Mouse (Mus musculus) embryo, embryonic 11 days (tissue): ENCODE measurements at regions not wholly inside any gene's neighbourhood (a gene's known extent, or its start where the extent isn't known, plus 50 kb on each side); places are given as distances from the start of the nearest gene placed in this dataset.
A peak's percentile ranks its signal among the peaks of the same experiment; 100 is the strongest.

ENCODE experiments used
- DNase-seq: peaks from one replicate; pipeline ENCODE4 v3.0.0-alpha.2; 2015

DNA sequence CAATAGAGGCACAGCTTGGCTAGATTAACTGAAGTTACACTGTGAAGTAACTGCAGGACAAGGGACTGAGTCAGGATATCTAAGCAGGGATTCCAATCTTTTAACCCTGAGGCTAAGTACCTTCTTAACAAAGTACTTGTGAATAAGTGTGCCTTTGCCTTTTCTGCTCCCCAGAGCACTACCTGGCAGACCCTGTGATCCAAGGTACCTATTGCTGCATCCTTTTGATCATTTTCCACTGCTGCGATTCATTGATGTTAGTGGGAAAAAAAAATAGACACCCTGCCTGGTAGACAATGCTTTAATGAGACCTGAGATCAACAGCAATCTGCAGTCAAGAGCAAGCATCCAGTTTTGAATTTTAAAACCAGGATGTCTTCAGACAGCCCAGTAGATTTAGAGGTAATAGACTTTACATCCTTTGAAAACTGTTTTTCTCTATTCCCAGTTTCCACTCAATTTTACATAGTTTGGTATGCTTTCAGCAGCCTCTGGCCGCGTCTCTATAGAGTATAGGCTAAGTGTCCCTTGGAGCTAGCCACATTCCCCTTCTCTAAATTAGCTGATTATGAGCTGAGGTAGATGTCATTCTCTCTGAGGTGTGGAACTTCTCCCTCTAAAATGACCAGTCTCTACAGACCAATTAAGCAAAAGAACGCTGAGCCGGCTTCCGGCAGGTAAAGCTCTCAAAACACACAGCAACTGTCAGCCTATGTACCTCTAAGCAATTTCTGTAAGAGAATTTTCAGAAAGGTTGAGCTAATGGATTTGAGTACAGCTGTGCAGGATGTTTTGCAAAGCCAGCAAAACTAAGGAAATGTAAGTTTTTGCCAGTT, 653.0 kb upstream of the G6pd2 start:
- no peak for DNase-seq

DNA sequence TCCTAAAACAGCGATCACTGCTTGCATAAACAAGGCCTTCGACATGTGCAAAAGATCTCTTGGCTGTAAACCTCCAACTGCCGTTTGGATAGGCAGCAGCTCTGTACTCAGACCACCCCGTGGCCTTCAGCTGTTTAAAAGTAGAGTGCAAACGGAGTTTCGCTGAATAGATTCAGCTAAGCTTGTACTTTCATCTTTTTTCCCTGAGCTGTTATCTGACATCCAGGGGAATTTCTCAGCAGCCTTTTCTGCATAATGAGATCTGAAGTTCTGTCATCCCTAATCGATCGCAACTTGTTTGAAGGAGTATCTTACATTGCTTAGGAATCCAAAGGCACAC, 652.4 kb upstream of the G6pd2 start:
- peak; percentile 2 for DNase-seq
